Mouse (Mus musculus) hindbrain, embryonic 13.5 days (tissue): ENCODE data around the gene Acer3. TPM values are rescaled to one million over a fixed set of nuclear protein-coding genes. Genes with fewer than 3 reads are reported as not detected.
A peak's percentile ranks its signal among the peaks of the same experiment; 100 is the strongest.

ENCODE experiments used
- ATAC-seq: fragments of 200-750 bp; cut with Nextera tagmentation; 2 replicates; pipeline ENCODE4 v1.8.0; 2017; ENCODE audit warnings: moderate TSS enrichment; ENCODE audit not compliant: low FRiP score
- H3K27ac ChIP-seq: fragments of 300-500 bp; sonication (generic); 2 replicates; pipeline ENCODE4 v1.5.1; 2015; ENCODE audit warnings: inconsistent platforms, mild to moderate bottlenecking, moderate library complexity
- H3K27me3 ChIP-seq: fragments of 300-500 bp; sonication (generic); 2 replicates; pipeline ENCODE4 v1.6.1; 2015; ENCODE audit warnings: mild to moderate bottlenecking, inconsistent platforms
- H3K36me3 ChIP-seq: fragments of 300-500 bp; sonication (generic); 2 replicates; pipeline ENCODE4 v1.6.1; 2015; ENCODE audit warnings: mild to moderate bottlenecking, inconsistent platforms
- H3K4me1 ChIP-seq: fragments of 300-500 bp; sonication (generic); replicated peaks from 2 replicates; pipeline ENCODE4 v1.6.1; 2015; ENCODE audit warnings: inconsistent platforms
- H3K4me2 ChIP-seq: fragments of 300-500 bp; sonication (generic); 2 replicates; pipeline ENCODE4 v1.6.1; 2015; ENCODE audit warnings: inconsistent platforms, mild to moderate bottlenecking, moderate library complexity
- H3K4me3 ChIP-seq: fragments of 300-500 bp; sonication (generic); 2 replicates; pipeline ENCODE4 v1.5.1; 2015; ENCODE audit warnings: mild to moderate bottlenecking, inconsistent platforms
- H3K9ac ChIP-seq: fragments of 300-500 bp; sonication (generic); 2 replicates; pipeline ENCODE4 v1.6.1; 2015; ENCODE audit warnings: mild to moderate bottlenecking, inconsistent platforms
- H3K9me3 ChIP-seq: fragments of 300-500 bp; sonication (generic); 2 replicates; pipeline ENCODE4 v1.6.1; 2016; ENCODE audit warnings: inconsistent platforms
- WGBS: fragments of 180-500 bp; shearing (Covaris S2); methylation state at CpG from one replicate; pipeline ENCODE4 v1.1.7; 2015; 5-methylcytosine and 5-hydroxymethylcytosine counted together
- polyA plus RNA-seq: library from polyadenylated mRNA; unstranded; fragments of >200 nt; fragmentation: Nextera tagmentation; extraction: Ambion mirVana; gene quantifications from 2 replicates; pipeline ENCODE4 v1.2.1, GENCODE M21; 2015

Gene Acer3
- polyA plus RNA-seq, 1 experiment from 2014 or later, result 18.3 TPM

GRCm38 (mm10) chr7:98216713-98217112, 104.3 kb downstream of the Acer3 start:
- no peak for ATAC-seq

GRCm38 (mm10) chr7:98202946-98203345, 118.1 kb downstream of the Acer3 start:
- WGBS, result 76% methylated on average over 4 of the region's 4 CpGs
- no peaks in the 10 kb centered on the region for H3K4me1 ChIP-seq
- H3K9me3 ChIP-seq, result no peaks in the 10 kb centered on the region
- H3K4me2 ChIP-seq, result no peak overlapping the region
- H3K27me3 ChIP-seq, result no peaks in the 10 kb centered on the region
- no peaks in the 10 kb centered on the region for H3K36me3 ChIP-seq
- H3K9ac ChIP-seq, result no peak overlapping the region
- no peak overlapping the region for H3K27ac ChIP-seq
- ATAC-seq, result no peak
- no peak overlapping the region for H3K4me3 ChIP-seq

More at GRCm38 (mm10) chr7:98216713-98217112, 104.3 kb downstream of the Acer3 start:
- Histone ChIP-seq H3K9me3 (no peaks in the 10 kb centered on the region), H3K27me3 (no peaks in the 10 kb centered on the region), H3K36me3 (peaks cover 4% of the 10 kb centered on the region; the same call in 1 of the 2 replicates), H3K4me3 (no peak overlapping the region), H3K27ac (no peak overlapping the region), H3K4me1 (no peaks in the 10 kb centered on the region), H3K4me2 (no peak overlapping the region), H3K9ac (no peak overlapping the region)

GRCm38 (mm10) chr7:98201493-98202028, 119.4 kb downstream of the Acer3 start:
- H3K9me3 ChIP-seq, result no peaks in the 10 kb centered on the region
- no peak for ATAC-seq
- H3K36me3 ChIP-seq, result no peaks in the 10 kb centered on the region
- 86% methylated on average over 5 of the region's 5 CpGs for WGBS
- no peaks in the 10 kb centered on the region for H3K4me1 ChIP-seq
- H3K4me3 ChIP-seq, result no peak overlapping the region
- peaks cover 7% of the 10 kb centered on the region for H3K27me3 ChIP-seq
- no peak overlapping the region for H3K9ac ChIP-seq
- H3K27ac ChIP-seq, result no peak overlapping the region
- H3K4me2 ChIP-seq, result no peak overlapping the region

- Histone ChIP-seq H3K4me2 (no peak overlapping the region), H3K9ac (no peak overlapping the region), H3K27me3 (peaks cover 18% of the 10 kb centered on the region), H3K36me3 (no peaks in the 10 kb centered on the region), H3K27ac (no peak overlapping the region), H3K4me1 (no peaks in the 10 kb centered on the region), H3K9me3 (no peaks in the 10 kb centered on the region), H3K4me3 (no peak overlapping the region)
- no peak for ATAC-seq
- 93% methylated on average over 3 of the region's 3 CpGs for WGBS
These were observed 120.6 kb downstream of the Acer3 start for GRCm38 (mm10) chr7:98200396-98200795.

- H3K27ac ChIP-seq, result no peak within 1 kb of the TSS
- no peak for ATAC-seq
- no peaks in the 10 kb centered on the region for H3K9me3 ChIP-seq
- peaks cover 29% of the 10 kb centered on the region for H3K27me3 ChIP-seq
- no peak within 1 kb of the TSS for H3K9ac ChIP-seq
- H3K4me3 ChIP-seq, result no peak within 1 kb of the TSS
- H3K36me3 ChIP-seq, result no peaks in the 10 kb centered on the region
- H3K4me2 ChIP-seq, result no peak within 1 kb of the TSS
- peaks cover 2% of the 10 kb centered on the region for H3K4me1 ChIP-seq
- 93% methylated on average over 4 of the region's 4 CpGs for WGBS
These were observed 121.6 kb downstream of the Acer3 start, which contains the start of gene B3gnt6 for GRCm38 (mm10) chr7:98199381-98199780. TSS of gene B3gnt6 (minus strand) at chr7:98199481.

- H3K27ac ChIP-seq, result no peak overlapping the region
- H3K9me3 ChIP-seq, result no peaks in the 10 kb centered on the region
- no peaks in the 10 kb centered on the region for H3K36me3 ChIP-seq
- WGBS, result 47% methylated on average over 10 of the region's 10 CpGs
- H3K4me2 ChIP-seq, result no peak overlapping the region
- peaks cover 17% of the 10 kb centered on the region for H3K4me1 ChIP-seq
- no peak overlapping the region for H3K4me3 ChIP-seq
- H3K27me3 ChIP-seq, result peaks cover 64% of the 10 kb centered on the region
- no peak for ATAC-seq
- no peak overlapping the region for H3K9ac ChIP-seq
These were observed 125.7 kb downstream of the Acer3 start for GRCm38 (mm10) chr7:98195151-98195801.

- Histone ChIP-seq H3K27ac (no peak overlapping the region), H3K4me1 (peaks cover 17% of the 10 kb centered on the region), H3K36me3 (no peaks in the 10 kb centered on the region), H3K9ac (peak overlapping the region; percentile 65), H3K4me2 (peak overlapping the region; percentile 95), H3K9me3 (no peaks in the 10 kb centered on the region), H3K4me3 (peak overlapping the region; percentile 51), H3K27me3 (peaks cover 74% of the 10 kb centered on the region)
- WGBS, result 2% methylated on average over 60 of the region's 61 CpGs
- peak; percentile 69 for ATAC-seq
These were observed 126.8 kb downstream of the Acer3 start for GRCm38 (mm10) chr7:98194026-98194792.

GRCm38 (mm10) chr7:98193515-98194025, 127.4 kb downstream of the Acer3 start:
- peaks cover 17% of the 10 kb centered on the region for H3K4me1 ChIP-seq
- H3K9ac ChIP-seq, result peak overlapping the region; percentile 65
- 2% methylated on average over 36 of the region's 36 CpGs for WGBS
- H3K4me3 ChIP-seq, result peak overlapping the region; percentile 51
- H3K36me3 ChIP-seq, result no peaks in the 10 kb centered on the region
- peak; percentile 59 for ATAC-seq
- H3K27ac ChIP-seq, result no peak overlapping the region
- peak overlapping the region; percentile 95 for H3K4me2 ChIP-seq
- no peaks in the 10 kb centered on the region for H3K9me3 ChIP-seq
- peaks cover 74% of the 10 kb centered on the region for H3K27me3 ChIP-seq

- H3K4me2 ChIP-seq, result no peak overlapping the region
- WGBS, result 69% methylated on average over 17 of the region's 17 CpGs
- no peak for ATAC-seq
- H3K9ac ChIP-seq, result no peak overlapping the region
- no peak overlapping the region for H3K4me3 ChIP-seq
- H3K36me3 ChIP-seq, result no peaks in the 10 kb centered on the region
- H3K27ac ChIP-seq, result no peak overlapping the region
- peaks cover 69% of the 10 kb centered on the region for H3K27me3 ChIP-seq
- H3K4me1 ChIP-seq, result peaks cover 24% of the 10 kb centered on the region
- no peaks in the 10 kb centered on the region for H3K9me3 ChIP-seq
These were observed 129.3 kb downstream of the Acer3 start for GRCm38 (mm10) chr7:98191571-98192250.

- no peak overlapping the region for H3K4me2 ChIP-seq
- no peaks in the 10 kb centered on the region for H3K36me3 ChIP-seq
- H3K27me3 ChIP-seq, result peaks cover 58% of the 10 kb centered on the region
These were observed 130.4 kb downstream of the Acer3 start for GRCm38 (mm10) chr7:98190578-98190977.

GRCm38 (mm10) chr7:98189745-98190144, 131.3 kb downstream of the Acer3 start:
- Histone ChIP-seq H3K27ac (no peak overlapping the region), H3K4me3 (no peak overlapping the region), H3K4me1 (peaks cover 43% of the 10 kb centered on the region), H3K27me3 (peaks cover 49% of the 10 kb centered on the region), H3K9ac (no peak overlapping the region), H3K9me3 (no peaks in the 10 kb centered on the region), H3K4me2 (no peak overlapping the region), H3K36me3 (no peaks in the 10 kb centered on the region)
- ATAC-seq, result no peak
- WGBS, result 68% methylated on average over 3 of the region's 3 CpGs

More at GRCm38 (mm10) chr7:98190578-98190977, 130.4 kb downstream of the Acer3 start:
- H3K9ac ChIP-seq, result no peak overlapping the region
- H3K9me3 ChIP-seq, result no peaks in the 10 kb centered on the region
- 98% methylated on average over 1 of the region's 1 CpGs for WGBS
- ATAC-seq, result no peak
- H3K4me1 ChIP-seq, result peaks cover 35% of the 10 kb centered on the region
- no peak overlapping the region for H3K4me3 ChIP-seq
- no peak overlapping the region for H3K27ac ChIP-seq

- H3K4me3 ChIP-seq, result no peak overlapping the region
- no peak overlapping the region for H3K9ac ChIP-seq
- H3K9me3 ChIP-seq, result no peaks in the 10 kb centered on the region
- ATAC-seq, result no peak
- peaks cover 39% of the 10 kb centered on the region for H3K27me3 ChIP-seq
- peaks cover 35% of the 10 kb centered on the region for H3K4me1 ChIP-seq
- no peaks in the 10 kb centered on the region for H3K36me3 ChIP-seq
- 93% methylated on average over 2 of the region's 2 CpGs for WGBS
- no peak overlapping the region for H3K27ac ChIP-seq
- no peak overlapping the region for H3K4me2 ChIP-seq
These were observed 132.3 kb downstream of the Acer3 start for GRCm38 (mm10) chr7:98188680-98189079.
